ENCODE assay signal across 29 mouse cellular contexts in the genomic region with DNA sequence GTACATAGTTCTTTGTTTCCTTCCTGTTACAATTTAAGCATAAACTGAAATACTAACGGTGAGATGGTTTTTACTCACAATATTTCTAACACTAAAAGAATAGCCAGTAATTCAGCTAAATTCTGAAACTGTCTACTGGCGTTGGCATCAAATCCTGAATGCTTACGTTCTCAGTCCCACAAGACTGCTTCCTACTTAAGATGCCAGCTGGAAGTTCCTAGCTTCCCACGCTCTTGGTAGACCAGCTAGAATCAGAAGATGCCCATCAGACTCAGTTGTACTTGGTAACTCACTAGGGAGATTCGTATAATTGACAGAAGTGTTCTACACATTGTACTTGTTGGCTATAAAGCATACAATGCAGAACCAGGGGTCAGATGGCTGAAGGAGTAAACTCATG.
DNase-seq lines count a peak whose midpoint lies in the region; ATAC-seq lines count a peak whose summit lies in the region.
"Had no signal": no experiment of that assay in that cellular context is flagged by ENCODE, and none has a peak within 500 bp of the region (broad histone marks: within the 10 kb centered on the region; RNA-seq: fewer than 3 reads in every experiment).

No protein-coding gene starts in this region.

- peak; percentile 85 for ATAC-seq in frontal cortex, adult (ENCODE audit: low TSS enrichment)
- no peak for ATAC-seq in hindbrain, embryonic 13.5 days (ENCODE audit: low FRiP score)
- ATAC-seq: activated CD4-positive, CD25-positive, alpha-beta regulatory T cell, adult 4 months; CD4-positive, CD25-positive, alpha-beta regulatory T cell, adult 4 months; forebrain, embryonic 14.5 days; forebrain, embryonic 16.5 days; Patski had no signal

- WGBS in hindbrain, embryonic 13.5 days: 90% methylated on average over 5 of the region's 5 CpGs

- H3K27ac ChIP-seq in hindbrain, embryonic 13.5 days: no peak overlapping the region
- H3K27ac ChIP-seq: embryonic facial prominence, embryonic 13.5 days; embryonic facial prominence, embryonic 15.5 days had no signal

- H3K4me1 ChIP-seq in hindbrain, embryonic 13.5 days (replicated peaks): peaks cover 25% of the 10 kb centered on the region
- H3K4me1 ChIP-seq: embryonic facial prominence, embryonic 15.5 days had no signal

- H3K27me3 ChIP-seq in hindbrain, embryonic 13.5 days: no peaks in the 10 kb centered on the region
- H3K27me3 ChIP-seq: CH12.LX; embryonic facial prominence, embryonic 13.5 days; embryonic facial prominence, embryonic 15.5 days; forebrain, embryonic 12.5 days had no signal

- H3K4me3 ChIP-seq in hindbrain, embryonic 13.5 days: no peak overlapping the region
- H3K4me3 ChIP-seq: embryonic facial prominence, embryonic 13.5 days; embryonic facial prominence, embryonic 15.5 days; erythroblast, embryonic 14.5 days; forebrain, embryonic 10.5 days; forebrain, embryonic 12.5 days had no signal

- DNase-seq in frontal cortex, postnatal 25 days (ENCODE audit: low spot score in 2 of 2): no peak
- peak; percentile 11 for DNase-seq in layer of hippocampus, adult 9-11 months
- DNase-seq in layer of hippocampus, adult 8-10 months (ENCODE audit: low spot score in 2 of 2): no peak
- peak; percentile 63 for DNase-seq in brain, adult 2 months (ENCODE audit: low read depth, low spot score)
- DNase-seq: adrenal gland, adult 8-10 months; adrenal gland, postnatal 14 days; adrenal gland, postnatal 36 days; B cell, adult 2 months; cerebellum, adult 11 months; cerebellum, adult 18-20 months; cerebellum, adult 8-10 months; cerebellum, adult 9-11 months; cerebellum, postnatal 14 days; cerebellum, postnatal 36 days; embryo, embryonic 11 days had no signal

- H3K9ac ChIP-seq in hindbrain, embryonic 13.5 days: no peak overlapping the region
- H3K9ac ChIP-seq: embryonic facial prominence, embryonic 13.5 days; embryonic facial prominence, embryonic 15.5 days; forebrain, embryonic 12.5 days had no signal

- no peaks in the 10 kb centered on the region for H3K36me3 ChIP-seq in hindbrain, embryonic 13.5 days
- H3K36me3 ChIP-seq: embryonic facial prominence, embryonic 13.5 days; embryonic facial prominence, embryonic 15.5 days; forebrain, embryonic 10.5 days; forebrain, embryonic 12.5 days; G1E had no signal

- no peaks in the 10 kb centered on the region for H3K9me3 ChIP-seq in hindbrain, embryonic 13.5 days
- H3K9me3 ChIP-seq: embryonic facial prominence, embryonic 13.5 days; embryonic facial prominence, embryonic 15.5 days; forebrain, embryonic 10.5 days; forebrain, embryonic 12.5 days; G1E had no signal

- H3K4me2 ChIP-seq in hindbrain, embryonic 13.5 days: no peak overlapping the region
- H3K4me2 ChIP-seq: embryonic facial prominence, embryonic 13.5 days; embryonic facial prominence, embryonic 15.5 days; forebrain, embryonic 12.5 days had no signal

Comparison
In these comparisons a context has a peak if more than half of its experiments do, and no peak if none do; other contexts are left out.
1. DNase-seq: peak in layer of hippocampus, adult 9-11 months (single experiment) and brain, adult 2 months (single experiment); none in frontal cortex, postnatal 25 days (0 of 2) and layer of hippocampus, adult 8-10 months (0 of 2).